Mouse (Mus musculus) lung, embryonic 16.5 days (tissue): ENCODE data around the gene Cpsf2. TPM values are rescaled to one million over a fixed set of nuclear protein-coding genes. Genes with fewer than 3 reads are reported as not detected.

Source experiments
- ATAC-seq: fragments of 200-750 bp; cut with Nextera tagmentation; 2 replicates; pipeline ENCODE4 v1.8.0; 2017; ENCODE audit warnings: low read depth, mild to moderate bottlenecking, moderate library complexity
- H3K27ac ChIP-seq: fragments of 300-500 bp; sonication (generic); 2 replicates; pipeline ENCODE4 v1.5.1; 2014; ENCODE audit warnings: mild to moderate bottlenecking, control low read depth, low read length
- H3K27me3 ChIP-seq: fragments of 300-500 bp; sonication (generic); 2 replicates; pipeline ENCODE4 v1.6.1; 2014; ENCODE audit warnings: low read depth, low read length, mixed read lengths; ENCODE audit not compliant: control insufficient read depth, insufficient read depth
- H3K36me3 ChIP-seq: fragments of 300-500 bp; sonication (generic); 2 replicates; pipeline ENCODE4 v1.6.1; 2014; ENCODE audit warnings: low read length; ENCODE audit not compliant: control insufficient read depth, insufficient read depth
- H3K4me1 ChIP-seq: fragments of 300-500 bp; sonication (generic); replicated peaks from 2 replicates; pipeline ENCODE4 v1.6.1; 2014; ENCODE audit warnings: low read length, mixed read lengths; ENCODE audit not compliant: control insufficient read depth, insufficient read depth
- H3K4me2 ChIP-seq: fragments of 300-500 bp; sonication (generic); 2 replicates; pipeline ENCODE4 v1.6.1; 2014; ENCODE audit warnings: low read depth, low read length, control low read depth
- H3K4me3 ChIP-seq: fragments of 300-500 bp; sonication (generic); 2 replicates; pipeline ENCODE4 v1.5.1; 2014; ENCODE audit warnings: mild to moderate bottlenecking, low read length, control low read depth
- H3K9ac ChIP-seq: fragments of 300-500 bp; sonication (generic); 2 replicates; pipeline ENCODE4 v1.6.1; 2014; ENCODE audit warnings: low read length, control low read depth
- H3K9me3 ChIP-seq: fragments of 300-500 bp; sonication (generic); 2 replicates; pipeline ENCODE4 v1.6.1; 2016; ENCODE audit warnings: low read length; ENCODE audit not compliant: control insufficient read depth
- WGBS: fragments of 180-500 bp; shearing (Covaris S2); extraction: QIAGEN DNeasy Blood & Tissue Kit; methylation state at CpG from one replicate; pipeline ENCODE4 v1.1.7; 2014; 5-methylcytosine and 5-hydroxymethylcytosine counted together
- polyA plus RNA-seq: library from polyadenylated mRNA; unstranded; fragments of >200 nt; fragmentation: Nextera tagmentation; extraction: Ambion mirVana; gene quantifications from 2 replicates; pipeline ENCODE4 v1.2.1, GENCODE M21; 2015

The Cpsf2 gene
- polyA plus RNA-seq, 1 experiment from 2014 or later: 27.2 TPM

- Histone ChIP-seq H3K27me3 (no peaks in the 10 kb centered on the region), H3K4me1 (no peaks in the 10 kb centered on the region), H3K36me3 (peaks cover 48% of the 10 kb centered on the region), H3K9ac (no peak overlapping the region), H3K4me3 (no peak overlapping the region), H3K27ac (no peak overlapping the region), H3K9me3 (no peaks in the 10 kb centered on the region), H3K4me2 (no peak overlapping the region)
- WGBS: 90% methylated on average over 8 of the region's 8 CpGs
- no peak for ATAC-seq
Measured at GRCm38 (mm10) chr12:101994576-101995467, 19.0 kb downstream of the Cpsf2 start.

- no peak overlapping the region for H3K9ac ChIP-seq
- H3K9me3 ChIP-seq: no peaks in the 10 kb centered on the region
- H3K4me2 ChIP-seq: no peak overlapping the region
- peaks cover 47% of the 10 kb centered on the region for H3K36me3 ChIP-seq
- no peak overlapping the region for H3K27ac ChIP-seq
- no peak overlapping the region for H3K4me3 ChIP-seq
- peak; percentile 41 for ATAC-seq
- no peaks in the 10 kb centered on the region for H3K27me3 ChIP-seq
- no peaks in the 10 kb centered on the region for H3K4me1 ChIP-seq
- WGBS: 78% methylated on average over 5 of the region's 5 CpGs
Measured at GRCm38 (mm10) chr12:101998929-101999328, 23.1 kb downstream of the Cpsf2 start.

- Histone ChIP-seq H3K4me1 (no peaks in the 10 kb centered on the region), H3K27ac (no peak overlapping the region), H3K36me3 (peaks cover 51% of the 10 kb centered on the region), H3K27me3 (no peaks in the 10 kb centered on the region), H3K9me3 (no peaks in the 10 kb centered on the region), H3K9ac (no peak overlapping the region), H3K4me3 (no peak overlapping the region), H3K4me2 (no peak overlapping the region)
- 90% methylated on average over 11 of the region's 11 CpGs for WGBS
- ATAC-seq: no peak
Measured at GRCm38 (mm10) chr12:102000785-102001184, 25.0 kb downstream of the Cpsf2 start.

GRCm38 (mm10) chr12:102008111-102008977, 32.6 kb downstream of the Cpsf2 start:
- H3K9me3 ChIP-seq: no peaks in the 10 kb centered on the region
- 69% methylated on average over 16 of the region's 16 CpGs for WGBS
- no peaks in the 10 kb centered on the region for H3K4me1 ChIP-seq
- no peak overlapping the region; the same call in 1 of the 2 replicates for H3K27ac ChIP-seq
- H3K9ac ChIP-seq: no peak overlapping the region
- ATAC-seq: peak; percentile 36; the same call in 1 of the 2 replicates
- peaks cover 9% of the 10 kb centered on the region for H3K36me3 ChIP-seq
- H3K27me3 ChIP-seq: no peaks in the 10 kb centered on the region
- H3K4me3 ChIP-seq: no peak overlapping the region
- no peak overlapping the region for H3K4me2 ChIP-seq

DNA sequence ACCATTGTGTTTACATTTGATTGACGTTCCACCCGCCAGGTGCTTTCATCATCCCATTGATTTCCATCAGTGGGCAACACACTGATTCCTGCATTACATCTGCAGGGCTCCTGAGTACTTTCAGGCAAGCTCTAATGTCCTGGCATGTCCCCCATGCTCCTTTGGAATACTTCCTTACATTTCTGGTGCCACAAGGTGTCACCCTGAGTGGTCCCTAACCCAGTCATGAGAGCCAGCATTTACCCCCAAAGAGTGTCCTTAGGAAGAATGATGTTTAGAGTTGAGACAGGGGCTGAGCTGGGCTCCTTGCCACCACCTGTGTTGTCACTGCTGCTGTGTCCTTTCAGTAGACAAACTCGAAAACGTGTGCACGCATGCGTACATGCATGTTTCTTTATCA, 33.8 kb downstream of the Cpsf2 start:
- H3K27me3 ChIP-seq: no peaks in the 10 kb centered on the region
- H3K27ac ChIP-seq: no peak overlapping the region
- peaks cover under 1% of the 10 kb centered on the region; the same call in 1 of the 2 replicates for H3K36me3 ChIP-seq
- H3K4me1 ChIP-seq: no peaks in the 10 kb centered on the region
- WGBS: 88% methylated on average over 6 of the region's 6 CpGs
- H3K9me3 ChIP-seq: no peaks in the 10 kb centered on the region
- H3K9ac ChIP-seq: no peak overlapping the region
- ATAC-seq: no peak
- no peak overlapping the region for H3K4me3 ChIP-seq
- H3K4me2 ChIP-seq: no peak overlapping the region

- H3K27me3 ChIP-seq: no peaks in the 10 kb centered on the region
- 39% methylated on average over 5 of the region's 5 CpGs for WGBS
- ATAC-seq: no peak; the same call in 1 of the 2 replicates
- H3K4me1 ChIP-seq: no peaks in the 10 kb centered on the region
- no peaks in the 10 kb centered on the region for H3K36me3 ChIP-seq
- no peak overlapping the region for H3K4me2 ChIP-seq
- H3K4me3 ChIP-seq: no peak overlapping the region
- H3K9ac ChIP-seq: no peak overlapping the region
- H3K27ac ChIP-seq: no peak overlapping the region
- H3K9me3 ChIP-seq: no peaks in the 10 kb centered on the region
Measured at GRCm38 (mm10) chr12:102014411-102014810, 38.6 kb downstream of the Cpsf2 start.

DNA sequence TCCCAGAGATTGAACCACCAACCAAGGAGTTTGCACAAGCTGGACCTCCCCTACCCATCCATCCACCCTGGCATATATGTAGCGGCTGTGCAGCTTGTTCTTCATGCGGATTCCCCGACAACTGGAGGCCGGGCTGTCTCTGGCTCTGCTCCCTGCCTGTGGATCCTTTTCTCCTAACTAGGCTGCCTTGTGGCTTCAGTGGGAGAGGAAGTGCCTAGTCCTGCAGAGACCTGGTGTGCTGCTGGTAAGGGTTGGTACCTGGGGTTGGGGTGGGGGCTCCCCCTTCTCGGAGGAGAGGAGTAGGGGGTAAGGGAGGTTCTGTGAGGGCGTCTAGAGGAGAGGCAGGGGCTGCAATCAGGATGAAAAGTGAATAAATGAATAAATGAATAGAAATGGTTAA, 39.3 kb downstream of the Cpsf2 start:
- no peak overlapping the region for H3K27ac ChIP-seq
- H3K9ac ChIP-seq: no peak overlapping the region
- no peaks in the 10 kb centered on the region for H3K9me3 ChIP-seq
- no peaks in the 10 kb centered on the region for H3K36me3 ChIP-seq
- no peaks in the 10 kb centered on the region for H3K27me3 ChIP-seq
- H3K4me1 ChIP-seq: no peaks in the 10 kb centered on the region
- WGBS: 81% methylated on average over 6 of the region's 6 CpGs
- no peak overlapping the region for H3K4me3 ChIP-seq
- no peak for ATAC-seq
- H3K4me2 ChIP-seq: no peak overlapping the region

GRCm38 (mm10) chr12:102021923-102022322, 46.1 kb downstream of the Cpsf2 start:
- ATAC-seq: no peak
- Histone ChIP-seq H3K4me1 (no peaks in the 10 kb centered on the region), H3K27me3 (no peaks in the 10 kb centered on the region), H3K27ac (no peak overlapping the region), H3K4me3 (no peak overlapping the region), H3K9me3 (no peaks in the 10 kb centered on the region), H3K4me2 (no peak overlapping the region), H3K9ac (no peak overlapping the region), H3K36me3 (no peaks in the 10 kb centered on the region)
- 80% methylated on average over 6 of the region's 6 CpGs for WGBS

GRCm38 (mm10) chr12:102029184-102029583, 53.4 kb downstream of the Cpsf2 start:
- Histone ChIP-seq H3K36me3 (no peaks in the 10 kb centered on the region), H3K4me1 (no peaks in the 10 kb centered on the region), H3K4me3 (no peak overlapping the region), H3K27ac (no peak overlapping the region), H3K4me2 (no peak overlapping the region), H3K9me3 (no peaks in the 10 kb centered on the region), H3K27me3 (no peaks in the 10 kb centered on the region), H3K9ac (no peak overlapping the region)
- WGBS: 32% methylated on average over 7 of the region's 7 CpGs
- ATAC-seq: no peak
